Mouse (Mus musculus): ENCODE results near the gene Ctsl. TPM values are rescaled to one million over a fixed set of nuclear protein-coding genes. Genes with fewer than 3 reads are reported as not detected.

Gene Ctsl
- total RNA-seq (2015) (44.5 and 56.8 TPM in 2 replicates), total RNA-seq (2017) (50.3 and 57.5 TPM in 2 replicates)

GRCm38 (mm10) chr13:64370173-64370940 lies at the start of gene Ctsl:
Gene Ctsl (minus strand): TSS chr13:64370890.
- ATAC-seq (ENCODE audit: poor library complexity, severe bottlenecking): peak; percentile 91

GRCm38 (mm10) chr13:64416955-64417601 lies 46.4 kb upstream of the Ctsl start:
- no peak for ATAC-seq (ENCODE audit: poor library complexity, severe bottlenecking)

- ATAC-seq (ENCODE audit: poor library complexity, severe bottlenecking): no peak
Measured at GRCm38 (mm10) chr13:64415659-64416058, 45.0 kb upstream of the Ctsl start.

- ATAC-seq (ENCODE audit: poor library complexity, severe bottlenecking): no peak
Measured at GRCm38 (mm10) chr13:64412752-64413257, 42.1 kb upstream of the Ctsl start.

GRCm38 (mm10) chr13:64411282-64411681 lies 40.6 kb upstream of the Ctsl start:
- no peak for ATAC-seq (ENCODE audit: poor library complexity, severe bottlenecking)

GRCm38 (mm10) chr13:64410604-64411003 lies 39.9 kb upstream of the Ctsl start:
- peak; percentile 46 for ATAC-seq (ENCODE audit: poor library complexity, severe bottlenecking)

GRCm38 (mm10) chr13:64407992-64408391 lies 37.3 kb upstream of the Ctsl start:
- ATAC-seq (ENCODE audit: poor library complexity, severe bottlenecking): peak; percentile 89

GRCm38 (mm10) chr13:64405550-64405949 lies 34.9 kb upstream of the Ctsl start:
- no peak for ATAC-seq (ENCODE audit: poor library complexity, severe bottlenecking)

GRCm38 (mm10) chr13:64403519-64403918 lies 32.8 kb upstream of the Ctsl start:
- ATAC-seq (ENCODE audit: poor library complexity, severe bottlenecking): no peak

- ATAC-seq (ENCODE audit: poor library complexity, severe bottlenecking): no peak
Measured at GRCm38 (mm10) chr13:64402951-64403460, 32.3 kb upstream of the Ctsl start.

GRCm38 (mm10) chr13:64402504-64402949 lies 31.8 kb upstream of the Ctsl start:
- ATAC-seq (ENCODE audit: poor library complexity, severe bottlenecking): peak; percentile 4; the same call in 1 of the 2 replicates

- peak; percentile 93 for ATAC-seq (ENCODE audit: poor library complexity, severe bottlenecking)
Measured at GRCm38 (mm10) chr13:64402006-64402405, 31.3 kb upstream of the Ctsl start.

GRCm38 (mm10) chr13:64400801-64401361 lies 30.2 kb upstream of the Ctsl start:
- no peak for ATAC-seq (ENCODE audit: poor library complexity, severe bottlenecking)

- no peak for ATAC-seq (ENCODE audit: poor library complexity, severe bottlenecking)
Measured at GRCm38 (mm10) chr13:64399906-64400305, 29.2 kb upstream of the Ctsl start.

- 0 out of 2 replicates have a peak, but pooled peaks have one; percentile 5 for ATAC-seq (ENCODE audit: poor library complexity, severe bottlenecking)
Measured at GRCm38 (mm10) chr13:64398065-64398464, 27.4 kb upstream of the Ctsl start.

GRCm38 (mm10) chr13:64396979-64397378 lies 26.3 kb upstream of the Ctsl start:
- no peak for ATAC-seq (ENCODE audit: poor library complexity, severe bottlenecking)

GRCm38 (mm10) chr13:64388415-64388814 lies 17.7 kb upstream of the Ctsl start:
- no peak for ATAC-seq (ENCODE audit: poor library complexity, severe bottlenecking)

GRCm38 (mm10) chr13:64386048-64386447 lies 15.4 kb upstream of the Ctsl start:
- no peak for ATAC-seq (ENCODE audit: poor library complexity, severe bottlenecking)

GRCm38 (mm10) chr13:64384937-64385336 lies 14.2 kb upstream of the Ctsl start:
- ATAC-seq (ENCODE audit: poor library complexity, severe bottlenecking): no peak

GRCm38 (mm10) chr13:64380251-64380650 lies 9.6 kb upstream of the Ctsl start:
- ATAC-seq (ENCODE audit: poor library complexity, severe bottlenecking): no peak

- ATAC-seq (ENCODE audit: poor library complexity, severe bottlenecking): peak; percentile 45; the same call in 1 of the 2 replicates
Measured at GRCm38 (mm10) chr13:64378601-64379000, 7.9 kb upstream of the Ctsl start.

All from megakaryocyte, adult 5-6 weeks (primary cell).